17 mouse cellular contexts compared by ENCODE assay signal in genomic region chr19:59470074-59470630, GRCm38 (mm10). TPM values are rescaled to one million over a fixed set of nuclear protein-coding genes. Genes with fewer than 3 reads are reported as not detected.
DNase-seq lines count a peak whose midpoint lies in the region; ATAC-seq lines count a peak whose summit lies in the region.
"Had no signal": no experiment of that assay in that cellular context is flagged by ENCODE, and none has a peak within 500 bp of the region (broad histone marks: within the 10 kb centered on the region; RNA-seq: fewer than 3 reads in every experiment).

No protein-coding gene starts in this region.

- H3K9me3 ChIP-seq in heart, embryonic 10.5 days = no peaks in the 10 kb centered on the region
- H3K9me3 ChIP-seq in kidney, embryonic 16.5 days (ENCODE audit: low read length) = no peaks in the 10 kb centered on the region
- no peaks in the 10 kb centered on the region for H3K9me3 ChIP-seq in embryonic facial prominence, embryonic 14.5 days (ENCODE audit: control insufficient read depth, low read length)
- no peaks in the 10 kb centered on the region for H3K9me3 ChIP-seq in limb, embryonic 11.5 days (ENCODE audit: control insufficient read depth, low read length)
- H3K9me3 ChIP-seq: heart, embryonic 15.5 days; liver, embryonic 13.5 days had no signal

- peak overlapping the region; percentile 51; the same call in 1 of the 2 replicates for H3K4me2 ChIP-seq in kidney, embryonic 16.5 days (replicated peaks; ENCODE audit: low read depth, low read length)
- no peak overlapping the region for H3K4me2 ChIP-seq in embryonic facial prominence, embryonic 14.5 days (ENCODE audit: low read depth, low read length)
- H3K4me2 ChIP-seq in limb, embryonic 11.5 days (ENCODE audit: low read depth, severe bottlenecking) = no peak overlapping the region
- H3K4me2 ChIP-seq: liver, embryonic 13.5 days had no signal

- H3K4me3 ChIP-seq in heart, embryonic 10.5 days = peak overlapping the region; percentile 23; the same call in 1 of the 2 replicates
- H3K4me3 ChIP-seq in kidney, embryonic 16.5 days (ENCODE audit: low read length) = 0 out of 2 replicates have a peak overlapping the region, but pooled peaks have one; percentile 29
- H3K4me3 ChIP-seq in embryonic facial prominence, embryonic 14.5 days (ENCODE audit: low read depth, low read length) = no peak overlapping the region
- H3K4me3 ChIP-seq in limb, embryonic 11.5 days (ENCODE audit: low read depth, low read length) = no peak overlapping the region
- H3K4me3 ChIP-seq: erythroblast, embryonic 14.5 days; liver, embryonic 13.5 days had no signal

- 8% methylated on average over 11 of the region's 11 CpGs for WGBS in heart, embryonic 10.5 days
- WGBS in kidney, embryonic 16.5 days = 13% methylated on average over 11 of the region's 11 CpGs
- WGBS in embryonic facial prominence, embryonic 14.5 days = 18% methylated on average over 11 of the region's 11 CpGs
- 15% methylated on average over 11 of the region's 11 CpGs for WGBS in limb, embryonic 11.5 days

- peaks cover 89% of the 10 kb centered on the region for H3K27me3 ChIP-seq in heart, embryonic 10.5 days (ENCODE audit: insufficient read depth, poor library complexity, severe bottlenecking)
- H3K27me3 ChIP-seq in kidney, embryonic 16.5 days (ENCODE audit: insufficient read depth, low read length) = peaks cover 73% of the 10 kb centered on the region
- peaks cover 82% of the 10 kb centered on the region for H3K27me3 ChIP-seq in embryonic facial prominence, embryonic 14.5 days (replicated peaks; ENCODE audit: control insufficient read depth, insufficient read depth, low read length)
- H3K27me3 ChIP-seq in limb, embryonic 11.5 days (ENCODE audit: control insufficient read depth, insufficient read depth, low read length) = peaks cover 70% of the 10 kb centered on the region

- intact Hi-C loops in heart, postnatal 14 days (cut with DNase I) = no loop called here

- H3K9ac ChIP-seq in kidney, embryonic 16.5 days (replicated peaks; ENCODE audit: low read length) = peak overlapping the region; percentile 57; the same call in 1 of the 2 replicates
- no peak overlapping the region for H3K9ac ChIP-seq in embryonic facial prominence, embryonic 14.5 days (ENCODE audit: low read depth, low read length)
- H3K9ac ChIP-seq in limb, embryonic 11.5 days (ENCODE audit: low read length) = no peak overlapping the region
- H3K9ac ChIP-seq: heart, embryonic 15.5 days; liver, embryonic 13.5 days had no signal

- peaks cover 31% of the 10 kb centered on the region for H3K4me1 ChIP-seq in heart, embryonic 10.5 days
- H3K4me1 ChIP-seq in kidney, embryonic 16.5 days (ENCODE audit: insufficient read depth, low read length) = peaks cover 51% of the 10 kb centered on the region
- H3K4me1 ChIP-seq in embryonic facial prominence, embryonic 14.5 days (ENCODE audit: control insufficient read depth, insufficient read depth, low read length) = peaks cover 13% of the 10 kb centered on the region
- peaks cover 20% of the 10 kb centered on the region for H3K4me1 ChIP-seq in limb, embryonic 11.5 days (ENCODE audit: control insufficient read depth, insufficient read depth, low read length)
- H3K4me1 ChIP-seq: liver, embryonic 13.5 days had no signal

- no peak for ATAC-seq in kidney, embryonic 16.5 days (ENCODE audit: low FRiP score, low TSS enrichment)
- ATAC-seq in embryonic facial prominence, embryonic 14.5 days (ENCODE audit: low read depth) = peak; percentile 48
- no peak; the same call in 1 of the 2 replicates for ATAC-seq in limb, embryonic 11.5 days (ENCODE audit: insufficient number of reproducible peaks, low FRiP score, low TSS enrichment, low read depth)
- ATAC-seq: lung, postnatal 0 days had no signal

- DNase-seq in heart, embryonic 10.5 days (ENCODE audit: low spot score) = no peak
- DNase-seq in heart, postnatal 14 days = no peak
- DNase-seq in kidney, adult 18-20 months = no peak
- no peak for DNase-seq in embryonic facial prominence, embryonic 14.5 days (ENCODE audit: low spot score)
- peak; percentile 36 for DNase-seq in limb, embryonic 11.5 days (ENCODE audit: low spot score)
- no peak for DNase-seq in spleen, postnatal 4 days (ENCODE audit: low spot score in 2 of 2)
- no peak for DNase-seq in thymus, postnatal 10 days (ENCODE audit: low spot score in 2 of 2)
- DNase-seq: adrenal gland, postnatal 14 days; liver, embryonic 13.5 days; thymus, adult 2 months had no signal

- H3K36me3 ChIP-seq in heart, embryonic 10.5 days = no peaks in the 10 kb centered on the region
- no peaks in the 10 kb centered on the region for H3K36me3 ChIP-seq in kidney, embryonic 16.5 days (ENCODE audit: insufficient read depth, low read length)
- H3K36me3 ChIP-seq in embryonic facial prominence, embryonic 14.5 days (ENCODE audit: control insufficient read depth, insufficient read depth, low read length) = no peaks in the 10 kb centered on the region
- H3K36me3 ChIP-seq in limb, embryonic 11.5 days (ENCODE audit: control insufficient read depth, insufficient read depth, low read length) = no peaks in the 10 kb centered on the region
- H3K36me3 ChIP-seq: heart, embryonic 15.5 days; liver, embryonic 13.5 days had no signal

- no peak overlapping the region for H3K27ac ChIP-seq in heart, embryonic 10.5 days
- H3K27ac ChIP-seq in kidney, embryonic 16.5 days (ENCODE audit: low read length) = peak overlapping the region; percentile 92; the same call in 1 of the 2 replicates
- H3K27ac ChIP-seq in embryonic facial prominence, embryonic 14.5 days (replicated peaks; ENCODE audit: low read depth, low read length) = no peak overlapping the region
- no peak overlapping the region for H3K27ac ChIP-seq in limb, embryonic 11.5 days (replicated peaks; ENCODE audit: low read depth, low read length)
- H3K27ac ChIP-seq: heart, embryonic 15.5 days; liver, embryonic 13.5 days had no signal

RNA-seq across cellular contexts. Expression of gene Emx2, which starts 12.0 kb away (rescaled TPM):
- polyA plus RNA-seq in heart, embryonic 10.5 days (2016; fragmentation: Nextera tagmentation; extraction: Ambion mirVana) = 1.1 and 1.7 TPM in 2 replicates
- total RNA-seq in heart, postnatal 14 days (2021) = not detected
- 29.7 and 38.1 TPM in 2 replicates for polyA plus RNA-seq in kidney, embryonic 16.5 days (2015; fragmentation: Nextera tagmentation; extraction: Ambion mirVana)
- 6.9 and 7.5 TPM in 2 replicates for polyA plus RNA-seq in embryonic facial prominence, embryonic 14.5 days (2014; fragmentation: Nextera tagmentation; extraction: Ambion mirVana)
- 14.0 and 15.5 TPM in 2 replicates for polyA plus RNA-seq in limb, embryonic 11.5 days (2014; fragmentation: Nextera tagmentation; extraction: Ambion mirVana)
- total RNA-seq: adrenal gland, postnatal 14 days; megakaryocyte-erythroid progenitor cell, adult 5-6 weeks had no signal
- polyA plus RNA-seq: C2C12; erythroblast, embryonic 14.5 days; heart, embryonic 15.5 days; intestine, embryonic 14.5 days; liver, embryonic 13.5 days; lung, postnatal 0 days; thymus, adult 2 months had no signal

Comparison
In these comparisons a context has a peak if more than half of its experiments do, and no peak if none do; other contexts are left out.
1. H3K4me3 ChIP-seq: peak in heart, embryonic 10.5 days (single experiment) and kidney, embryonic 16.5 days (single experiment); none in embryonic facial prominence, embryonic 14.5 days (single experiment) and limb, embryonic 11.5 days (single experiment).